Mouse (Mus musculus) small intestine, adult 2 months (tissue): ENCODE data around the gene Fhad1. TPM values are rescaled to one million over a fixed set of nuclear protein-coding genes. Genes with fewer than 3 reads are reported as not detected.

Experiments
- H3K27ac ChIP-seq: fragments of 200-500 bp; 2 replicates; pipeline ENCODE4 v1.5.1; 2012; ENCODE audit warnings: low read depth, low read length, control low read depth, inconsistent platforms; ENCODE audit not compliant: insufficient read depth
- H3K27me3 ChIP-seq: fragments of 200-500 bp; 2 replicates; pipeline ENCODE4 v1.6.1; 2012; ENCODE audit warnings: mild to moderate bottlenecking, moderate library complexity, low read length, inconsistent platforms; ENCODE audit not compliant: control insufficient read depth, insufficient read depth
- H3K36me3 ChIP-seq: fragments of 200-500 bp; 2 replicates; pipeline ENCODE4 v1.6.1; 2012; ENCODE audit warnings: mild to moderate bottlenecking, low read length, control low read depth, inconsistent platforms; ENCODE audit not compliant: control insufficient read depth, insufficient read depth
- H3K4me1 ChIP-seq: fragments of 200-500 bp; 2 replicates; pipeline ENCODE4 v1.6.1; 2012; ENCODE audit warnings: low read length, inconsistent platforms, mixed read lengths; ENCODE audit not compliant: control insufficient read depth, insufficient read depth, insufficient read length
- H3K4me3 ChIP-seq: fragments of 200-500 bp; 2 replicates; pipeline ENCODE4 v1.5.1; 2012; ENCODE audit warnings: low read depth, mild to moderate bottlenecking, control low read depth, inconsistent platforms, low read length, moderate library complexity
- CTCF ChIP-seq: fragments of 200-500 bp; IDR thresholded peaks from 2 replicates; pipeline ENCODE4 v1.5.1; 2012; ENCODE audit warnings: low read depth, mild to moderate bottlenecking, control low read depth, inconsistent platforms, low read length, moderate library complexity, mixed read lengths; ENCODE audit not compliant: insufficient replicate concordance, insufficient read length; ENCODE audit errors: extremely low read depth
- POLR2A ChIP-seq: fragments of 200-500 bp; IDR thresholded peaks from 2 replicates; pipeline ENCODE4 v1.6.1; 2012; ENCODE audit warnings: low read depth, mild to moderate bottlenecking, control low read depth, inconsistent platforms, low read length, moderate library complexity
- WGBS: fragments of 180-500 bp; shearing (Covaris S2); methylation state at CpG from one replicate; pipeline ENCODE4 v1.1.7; 2018; 5-methylcytosine and 5-hydroxymethylcytosine counted together
- polyA plus RNA-seq: library from polyadenylated mRNA; depleted of rRNA; stranded (reverse); fragments of >200 nt; gene quantifications from 2 replicates; pipeline ENCODE4 v1.2.3, GENCODE M21; 2012

Gene Fhad1
- polyA plus RNA-seq, 1 experiment = 0.05 TPM

DNA sequence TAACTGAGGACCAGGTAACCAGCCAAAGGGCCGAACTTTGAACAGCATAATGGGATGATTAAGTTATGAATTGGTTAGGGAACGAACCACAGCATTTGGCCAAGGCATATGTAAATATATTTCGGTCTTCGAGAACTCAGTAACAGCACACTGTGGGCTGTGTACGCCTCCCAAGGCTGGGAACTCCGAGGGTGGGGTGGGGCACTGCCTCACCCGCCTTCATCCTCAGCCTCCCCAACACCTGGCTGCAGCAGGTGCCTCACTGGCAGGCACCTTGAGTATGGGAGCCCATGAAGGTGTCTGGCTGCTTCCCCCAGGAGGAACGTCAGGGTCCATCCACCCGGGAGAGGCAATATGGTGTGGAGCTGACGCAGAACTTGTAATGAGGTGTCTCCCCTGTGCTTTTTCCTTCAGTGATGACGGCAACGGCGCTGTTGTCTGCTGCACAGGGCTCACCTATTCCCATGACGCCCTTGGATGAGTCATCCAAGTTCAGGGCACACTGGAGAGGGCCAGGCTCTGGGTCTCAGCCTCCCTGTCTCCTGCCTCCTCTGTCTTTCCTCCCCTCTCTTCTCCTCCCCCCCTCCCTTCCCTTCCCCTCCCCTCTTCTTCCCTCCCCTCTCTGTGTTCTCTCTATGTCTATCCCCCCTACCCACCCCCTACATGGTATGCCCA is 22.2 kb downstream of the Fhad1 start:
- WGBS = 27% methylated on average over 14 of the region's 14 CpGs
- Histone ChIP-seq H3K4me3 (peak overlapping the region; percentile 23), H3K27me3 (no peaks in the 10 kb centered on the region), H3K4me1 (peaks cover 24% of the 10 kb centered on the region), H3K27ac (no peak overlapping the region), H3K36me3 (no peaks in the 10 kb centered on the region)
- TF ChIP-seq POLR2A (no peak), CTCF (no peak)

DNA sequence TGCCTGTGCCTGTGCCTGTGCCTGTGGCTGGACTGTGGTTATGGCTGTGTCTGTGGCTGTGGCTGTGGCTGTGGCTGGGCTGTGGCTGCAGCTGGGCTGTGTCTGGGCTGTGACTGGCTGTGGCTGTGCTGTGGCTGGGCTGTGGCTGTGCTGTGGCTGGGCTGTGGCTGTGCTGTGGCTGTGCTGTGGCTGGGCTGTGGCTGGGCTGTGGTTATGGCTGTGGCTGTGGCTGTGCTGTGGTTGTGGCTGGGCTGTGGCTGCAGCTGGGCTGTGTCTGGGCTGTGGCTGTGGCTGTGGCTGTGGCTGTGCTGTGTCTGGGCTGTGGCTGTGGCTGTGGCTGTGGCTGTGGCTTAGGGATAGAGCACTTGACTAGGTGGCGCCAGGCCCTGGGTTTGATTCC is 26.7 kb downstream of the Fhad1 start:
- Histone ChIP-seq H3K27me3 (no peaks in the 10 kb centered on the region), H3K4me3 (no peak overlapping the region), H3K27ac (no peak overlapping the region), H3K4me1 (peaks cover 12% of the 10 kb centered on the region), H3K36me3 (no peaks in the 10 kb centered on the region)
- 84% methylated on average over 1 of the region's 1 CpGs for WGBS
- TF ChIP-seq CTCF = no peak
- TF ChIP-seq POLR2A = no peak

DNA sequence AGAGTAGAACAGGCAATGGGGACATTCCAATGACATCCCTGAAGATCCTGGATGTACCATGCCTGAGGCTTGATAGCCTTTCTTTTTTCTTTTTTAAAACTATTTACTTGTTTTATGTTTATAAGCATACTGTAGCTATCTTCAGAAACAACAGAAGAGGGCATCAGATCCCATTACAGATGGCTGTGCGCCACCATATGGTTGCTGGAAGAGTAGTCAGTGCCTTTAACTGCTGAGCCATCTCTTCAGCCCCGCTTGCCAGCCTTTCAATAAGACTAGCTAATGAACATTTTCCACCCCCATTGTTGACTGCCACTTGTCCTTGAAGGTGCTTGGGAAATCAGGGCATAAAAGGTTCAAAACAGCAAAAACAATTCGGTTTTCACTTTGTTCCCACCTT is 31.2 kb downstream of the Fhad1 start:
- TF ChIP-seq CTCF (no peak), POLR2A (no peak)
- no peak overlapping the region for H3K27ac ChIP-seq
- no peak overlapping the region for H3K4me3 ChIP-seq
- H3K36me3 ChIP-seq = no peaks in the 10 kb centered on the region
- peaks cover 11% of the 10 kb centered on the region for H3K4me1 ChIP-seq
- no peaks in the 10 kb centered on the region for H3K27me3 ChIP-seq
- WGBS = 72% methylated on average over 3 of the region's 3 CpGs

DNA sequence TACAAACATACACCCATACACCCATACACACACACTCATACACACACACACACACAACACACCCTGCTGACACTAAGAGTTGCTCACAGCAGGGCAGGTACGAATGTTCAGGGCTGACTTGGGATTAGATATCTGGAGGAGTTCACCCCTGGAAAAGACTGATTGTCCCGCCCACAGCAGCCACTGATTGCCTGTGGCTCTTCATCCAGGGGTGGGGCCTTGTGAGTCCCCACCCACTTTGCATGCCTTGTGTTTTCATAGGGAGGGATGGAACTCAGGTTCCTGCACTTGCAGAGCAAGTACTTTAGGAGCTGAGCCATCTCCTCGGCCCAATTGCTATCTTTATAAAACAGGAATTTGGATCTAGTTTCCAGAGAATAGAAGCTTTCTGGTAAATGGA is 33.4 kb downstream of the Fhad1 start:
- Histone ChIP-seq H3K27ac (peak overlapping the region; percentile 44; the same call in 1 of the 2 replicates), H3K36me3 (no peaks in the 10 kb centered on the region), H3K4me3 (no peak overlapping the region), H3K4me1 (peaks cover 14% of the 10 kb centered on the region), H3K27me3 (no peaks in the 10 kb centered on the region)
- WGBS = 33% methylated on average over 3 of the region's 3 CpGs
- TF ChIP-seq CTCF (no peak), POLR2A (no peak)

DNA sequence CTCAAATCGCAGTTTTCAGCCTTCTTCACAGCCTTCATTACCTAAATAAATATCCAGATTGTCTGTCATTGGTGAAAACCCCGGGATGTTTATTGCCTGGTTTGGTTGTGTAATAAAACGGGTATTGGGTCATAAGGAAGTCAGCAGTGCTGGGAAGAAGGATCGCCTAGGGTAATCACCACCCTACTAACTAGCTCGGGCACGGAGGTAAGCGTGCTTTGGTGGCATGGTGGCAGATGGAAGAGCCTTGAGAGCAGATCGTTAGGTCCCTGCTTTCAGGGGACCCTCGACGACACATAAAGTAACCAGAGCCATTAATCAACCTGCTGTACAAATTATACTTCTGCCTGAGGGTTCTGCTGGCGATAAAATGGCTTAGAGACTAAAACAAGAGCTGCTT is 36.3 kb downstream of the Fhad1 start:
- no peak for TF ChIP-seq POLR2A
- Histone ChIP-seq H3K36me3 (no peaks in the 10 kb centered on the region), H3K27ac (peak overlapping the region; percentile 83), H3K4me3 (no peak overlapping the region), H3K27me3 (no peaks in the 10 kb centered on the region), H3K4me1 (peaks cover 15% of the 10 kb centered on the region)
- 23% methylated on average over 11 of the region's 11 CpGs for WGBS

DNA sequence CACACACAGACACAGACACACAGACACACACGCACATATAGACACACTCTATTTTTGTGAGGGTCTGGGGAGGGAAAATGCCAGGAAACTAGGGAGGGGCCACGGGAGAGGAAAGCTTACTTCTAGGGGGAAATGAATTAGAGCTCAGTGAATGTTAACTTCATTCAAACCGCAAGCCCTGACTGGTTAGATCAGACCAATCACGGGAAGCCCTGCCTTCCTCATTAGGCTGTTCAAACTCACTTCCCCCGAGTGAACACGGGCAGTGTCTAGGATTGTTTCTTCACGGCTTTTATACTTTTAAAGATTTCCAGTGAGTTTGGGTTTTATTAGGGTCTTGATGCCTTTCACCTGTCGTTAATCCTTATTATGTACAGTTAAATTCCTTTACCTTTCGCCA is 37.5 kb downstream of the Fhad1 start:
- H3K27me3 ChIP-seq = no peaks in the 10 kb centered on the region
- WGBS = 23% methylated on average over 9 of the region's 9 CpGs
- no peaks in the 10 kb centered on the region for H3K36me3 ChIP-seq
- TF ChIP-seq POLR2A = no peak
- TF ChIP-seq CTCF = no peak
- H3K4me3 ChIP-seq = no peak overlapping the region
- no peak overlapping the region for H3K27ac ChIP-seq
- peaks cover 15% of the 10 kb centered on the region for H3K4me1 ChIP-seq

DNA sequence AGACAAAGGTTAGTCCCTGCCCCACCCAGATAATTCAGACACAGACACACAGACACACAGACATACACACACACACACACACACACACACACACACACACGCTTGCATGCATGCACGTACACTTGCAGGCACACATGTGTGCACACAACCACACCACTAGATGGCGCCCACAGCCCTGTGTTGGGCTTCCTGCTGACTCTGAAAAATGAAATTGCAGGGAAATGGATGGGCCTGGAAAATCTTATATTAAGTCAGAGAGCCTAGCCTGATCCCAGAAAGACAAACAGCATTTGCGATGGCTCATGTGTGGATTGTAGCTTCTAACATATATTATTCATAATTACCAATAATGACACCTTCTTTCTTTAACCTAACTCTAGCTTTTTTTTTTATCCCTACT is 38.7 kb downstream of the Fhad1 start:
- peak; percentile 75; the same call in 1 of the 2 replicates for TF ChIP-seq CTCF
- TF ChIP-seq POLR2A = no peak
- WGBS = 12% methylated on average over 4 of the region's 4 CpGs

More for the DNA sequence above, 38.7 kb downstream of the Fhad1 start:
- H3K27ac ChIP-seq = no peak overlapping the region
- no peak overlapping the region for H3K4me3 ChIP-seq
- no peaks in the 10 kb centered on the region for H3K36me3 ChIP-seq
- H3K4me1 ChIP-seq = peaks cover 10% of the 10 kb centered on the region
- no peaks in the 10 kb centered on the region for H3K27me3 ChIP-seq
